Mouse (Mus musculus): ENCODE measurements at regions not wholly inside any gene's neighbourhood (a gene's known extent, or its start where the extent isn't known, plus 50 kb on each side); places are given as distances from the start of the nearest gene placed in this dataset.

- no peak for DNase-seq
Observed at GRCm38 (mm10) chr12:12814693-12815092, 127.0 kb downstream of the Mycn start.

- DNase-seq, result no peak
Observed at GRCm38 (mm10) chr12:12812873-12813272, 128.8 kb downstream of the Mycn start.

- DNase-seq, result no peak
Observed at GRCm38 (mm10) chr12:12810943-12811342, 130.8 kb downstream of the Mycn start.

- DNase-seq, result peak; percentile 4 to 10
Observed at GRCm38 (mm10) chr12:12810159-12810885, 131.4 kb downstream of the Mycn start.

- no peak for DNase-seq
Observed at GRCm38 (mm10) chr12:12808120-12808519, 133.6 kb downstream of the Mycn start.

GRCm38 (mm10) chr12:12803602-12804001 lies 138.1 kb downstream of the Mycn start:
- DNase-seq, result no peak

GRCm38 (mm10) chr12:12802396-12802795 lies 139.3 kb downstream of the Mycn start:
- no peak for DNase-seq

- no peak for DNase-seq
Observed at GRCm38 (mm10) chr12:12801700-12802099, 140.0 kb downstream of the Mycn start.

GRCm38 (mm10) chr12:12800120-12800519 lies 141.6 kb downstream of the Mycn start:
- DNase-seq, result no peak

- no peak for DNase-seq
Observed at GRCm38 (mm10) chr12:12789052-12789451, 152.7 kb downstream of the Mycn start.

GRCm38 (mm10) chr12:12788263-12788852 lies 153.4 kb downstream of the Mycn start:
- DNase-seq, result no peak

GRCm38 (mm10) chr12:12787608-12788262 lies 154.0 kb downstream of the Mycn start:
- DNase-seq, result no peak

GRCm38 (mm10) chr12:12787161-12787560 lies 154.6 kb downstream of the Mycn start:
- no peak for DNase-seq

- DNase-seq, result no peak
Observed at GRCm38 (mm10) chr12:12783699-12784605, 157.8 kb downstream of the Mycn start.

- no peak for DNase-seq
Observed at GRCm38 (mm10) chr12:12781526-12781925, 160.2 kb downstream of the Mycn start.

- no peak for DNase-seq
Observed at GRCm38 (mm10) chr12:12778563-12779256, 163.0 kb downstream of the Mycn start.

GRCm38 (mm10) chr12:12777422-12777821 lies 164.3 kb downstream of the Mycn start:
- no peak for DNase-seq

GRCm38 (mm10) chr12:12776783-12777182 lies 164.9 kb downstream of the Mycn start:
- no peak for DNase-seq

GRCm38 (mm10) chr12:12770970-12771369 lies 170.7 kb downstream of the Mycn start:
- no peak for DNase-seq

- DNase-seq, result no peak
Observed at GRCm38 (mm10) chr12:12766510-12767304, 175.0 kb downstream of the Mycn start.

- DNase-seq, result no peak
Observed at GRCm38 (mm10) chr12:12765490-12766058, 176.1 kb downstream of the Mycn start.
